Mouse (Mus musculus) left cerebral cortex, adult 9 months (tissue): ENCODE results near the gene Ninl.
A peak's percentile ranks its signal among the peaks of the same experiment; 100 is the strongest.
"Not testable (repeated sequence)": the region's sequence is repeated elsewhere in the genome, so short reads cannot be mapped to it uniquely, and the experiment has no call there.

ENCODE experiments used
- DNase-seq, 2 experiments: peaks; one replicate each; pipeline ENCODE4 v3.0.0; 2022; ENCODE audit warnings: low spot score in 2 of 2

The Ninl gene

GRCm38 (mm10) chr2:150950056-150950455 is 89.1 kb downstream of the Ninl start:
- DNase-seq: no peak

- DNase-seq: no peak
Observed at GRCm38 (mm10) chr2:150949652-150950051, 89.5 kb downstream of the Ninl start.

- no peak for DNase-seq
Observed at GRCm38 (mm10) chr2:150948786-150949185, 90.4 kb downstream of the Ninl start.

DNA sequence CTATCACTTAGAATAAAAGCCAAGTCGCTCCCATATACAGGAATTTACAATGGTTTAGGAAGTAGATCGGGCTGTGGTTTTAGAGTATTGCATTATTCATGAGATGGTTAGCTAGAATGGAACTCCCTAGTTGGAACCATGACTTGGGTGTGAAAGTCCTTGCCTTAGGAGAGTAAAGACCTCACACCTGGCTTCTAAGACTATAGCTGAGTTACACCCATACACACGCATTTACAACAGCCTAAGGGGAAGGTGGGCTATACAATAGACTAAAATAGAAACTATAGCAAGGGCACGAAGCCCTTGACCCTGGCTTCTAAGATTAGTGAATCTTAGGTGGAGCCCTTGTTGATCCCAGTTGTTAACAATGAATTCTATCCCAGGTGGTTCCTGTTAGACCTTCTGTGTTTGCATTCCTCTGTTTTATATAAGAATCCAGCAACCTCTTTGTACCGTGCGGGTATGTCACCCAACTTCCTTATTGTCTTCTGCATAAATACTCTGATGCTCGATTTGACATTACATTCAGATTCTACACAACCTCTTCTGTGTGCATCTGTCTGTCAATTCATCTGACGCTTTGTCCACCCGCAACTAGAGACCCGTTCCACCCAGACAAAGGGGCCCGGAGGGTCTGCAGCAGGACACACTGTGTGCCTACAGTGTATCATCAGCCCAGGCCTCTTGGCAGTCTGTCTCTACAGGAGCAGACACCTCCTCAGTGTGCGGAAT is 91.1 kb downstream of the Ninl start:
- not testable (repeated sequence) for DNase-seq

DNA sequence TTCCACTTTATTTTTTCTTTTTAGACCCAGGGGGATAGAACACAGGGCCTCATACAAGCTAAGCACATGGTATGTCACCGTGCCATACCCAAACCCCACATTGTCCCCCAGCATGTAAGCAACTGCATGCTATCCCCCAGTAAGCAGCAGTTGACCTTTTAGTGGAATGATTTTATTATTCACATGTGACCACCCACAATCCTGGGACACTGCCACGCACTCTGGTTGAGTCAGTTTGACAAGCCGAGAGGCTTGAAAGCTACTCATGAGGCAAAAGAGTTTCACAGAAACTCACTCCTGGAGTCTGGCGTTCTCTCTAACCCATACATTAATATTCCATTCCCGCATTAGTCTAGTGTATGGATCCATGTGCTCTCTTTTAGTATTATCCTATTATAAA is 91.8 kb downstream of the Ninl start:
- not testable (repeated sequence) for DNase-seq

- no peak for DNase-seq
Observed at GRCm38 (mm10) chr2:150944017-150944416, 95.2 kb downstream of the Ninl start.

GRCm38 (mm10) chr2:150934659-150935058 is 104.5 kb downstream of the Ninl start:
- no peak for DNase-seq

- DNase-seq: no peak
Observed at GRCm38 (mm10) chr2:150933482-150933881, 105.7 kb downstream of the Ninl start.

GRCm38 (mm10) chr2:150930806-150931205 is 108.4 kb downstream of the Ninl start:
- no peak for DNase-seq

GRCm38 (mm10) chr2:150929156-150929555 is 110.0 kb downstream of the Ninl start:
- DNase-seq: no peak

DNA sequence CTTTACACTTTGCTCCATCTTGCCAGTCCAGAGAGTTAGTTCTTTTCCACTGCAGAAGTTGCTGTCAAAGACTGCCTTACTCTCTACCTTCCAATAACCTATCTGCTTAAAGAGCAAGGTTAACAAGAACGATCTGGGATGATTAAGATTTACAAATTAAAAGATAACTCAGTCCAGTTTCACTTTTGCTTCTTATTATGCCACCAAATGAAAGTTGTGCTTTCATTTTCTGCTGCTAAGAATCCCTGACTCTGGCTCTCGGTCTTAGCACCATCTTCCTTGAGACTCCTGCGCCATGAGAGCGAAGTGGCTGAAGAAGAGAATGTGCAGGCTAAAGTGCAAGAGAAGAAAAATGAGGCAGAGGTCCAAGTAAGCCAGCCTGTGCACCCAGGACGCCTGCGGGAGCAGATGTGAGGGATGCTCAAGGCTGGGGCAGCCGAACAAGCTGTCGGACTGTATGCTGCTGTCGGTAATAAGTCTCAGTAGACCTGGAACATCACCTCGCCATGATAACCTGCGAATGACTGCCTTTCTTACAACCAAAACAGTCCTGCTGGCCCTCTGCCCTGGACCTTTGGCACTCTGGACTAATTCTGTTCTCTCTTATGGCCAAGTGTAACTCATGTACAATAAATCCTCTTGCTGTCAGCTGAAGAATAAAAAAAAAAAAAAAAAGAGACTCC is 112.0 kb downstream of the Ninl start:
- no peak for DNase-seq

- DNase-seq: no peak
Observed at GRCm38 (mm10) chr2:150923505-150923904, 115.7 kb downstream of the Ninl start.

DNA sequence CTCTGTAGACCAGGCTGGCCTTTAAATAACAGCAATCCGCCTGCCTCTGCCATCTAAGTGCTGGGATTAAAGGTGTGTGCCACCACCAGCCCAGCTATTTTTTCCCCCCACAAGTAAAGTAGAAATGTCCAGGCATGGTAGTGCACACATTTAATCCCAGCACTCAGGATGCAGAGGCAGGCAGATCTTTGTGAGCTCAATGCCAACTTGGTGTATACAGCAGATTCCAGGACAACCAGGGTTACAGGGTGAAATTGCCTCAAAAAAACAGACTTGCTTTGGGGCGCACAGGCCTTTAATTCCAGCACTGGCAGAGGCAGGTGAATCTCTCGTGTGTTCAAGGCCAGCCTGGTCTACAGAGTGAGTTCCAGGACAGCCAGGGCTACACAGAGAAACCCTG is 116.2 kb downstream of the Ninl start:
- DNase-seq: no peak

DNA sequence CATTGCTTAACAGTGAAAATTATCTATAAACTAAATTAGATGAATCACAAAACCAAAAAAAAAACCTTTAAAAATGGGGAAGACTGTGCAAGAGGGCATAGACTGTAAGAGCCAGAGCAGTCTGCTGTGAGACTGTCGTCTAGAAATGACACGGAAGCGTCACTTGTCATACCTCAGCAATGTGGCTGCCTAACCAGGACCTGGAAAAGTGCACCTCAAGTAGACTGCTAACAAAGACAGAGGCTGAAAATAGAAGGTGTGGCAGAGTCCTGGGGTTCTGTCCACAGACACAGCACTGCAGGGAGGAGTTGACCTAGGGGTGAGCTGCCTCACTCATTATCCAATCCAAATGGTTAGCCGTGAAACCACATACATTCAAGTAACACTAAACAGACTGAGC is 117.0 kb downstream of the Ninl start:
- DNase-seq: no peak

DNA sequence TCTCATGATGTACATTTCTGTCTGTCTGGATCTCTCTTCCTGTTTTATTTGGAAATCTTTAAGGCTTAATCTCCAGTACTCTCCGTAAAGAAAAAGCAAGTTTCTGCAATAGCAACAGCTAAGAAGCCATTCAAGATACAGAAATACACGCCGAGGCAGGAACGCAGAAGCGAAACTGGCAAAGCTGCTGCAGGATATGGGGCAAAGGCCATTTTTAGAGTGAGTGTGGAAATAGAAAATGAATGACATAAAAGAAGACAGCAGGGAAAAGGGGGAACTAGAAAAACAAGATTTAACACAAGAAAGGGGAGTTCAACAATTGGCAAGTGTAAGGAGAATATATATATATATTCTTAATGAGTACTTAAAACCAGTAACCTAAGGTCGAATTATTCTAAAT is 117.5 kb downstream of the Ninl start:
- no peak for DNase-seq

- no peak for DNase-seq
Observed at GRCm38 (mm10) chr2:150920543-150920942, 118.6 kb downstream of the Ninl start.

DNA sequence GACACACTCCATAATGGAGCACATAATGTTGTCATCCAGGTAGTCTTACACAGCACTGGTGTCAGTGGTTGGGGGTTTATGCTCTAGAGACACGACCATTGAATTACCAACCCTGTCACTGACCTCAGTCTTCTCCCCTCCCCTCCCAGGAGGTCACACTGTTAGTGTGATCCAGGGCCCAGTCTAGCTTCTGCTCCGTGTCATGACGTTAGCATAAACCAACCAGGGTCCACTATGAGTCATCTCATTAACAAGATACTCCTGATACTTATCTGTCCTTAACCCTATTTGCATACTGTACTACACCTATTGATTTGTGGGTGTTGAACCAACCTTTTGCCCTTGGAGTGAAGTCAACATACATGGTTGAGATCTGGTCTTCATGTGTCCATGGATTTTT is 120.5 kb downstream of the Ninl start:
- DNase-seq: no peak

DNA sequence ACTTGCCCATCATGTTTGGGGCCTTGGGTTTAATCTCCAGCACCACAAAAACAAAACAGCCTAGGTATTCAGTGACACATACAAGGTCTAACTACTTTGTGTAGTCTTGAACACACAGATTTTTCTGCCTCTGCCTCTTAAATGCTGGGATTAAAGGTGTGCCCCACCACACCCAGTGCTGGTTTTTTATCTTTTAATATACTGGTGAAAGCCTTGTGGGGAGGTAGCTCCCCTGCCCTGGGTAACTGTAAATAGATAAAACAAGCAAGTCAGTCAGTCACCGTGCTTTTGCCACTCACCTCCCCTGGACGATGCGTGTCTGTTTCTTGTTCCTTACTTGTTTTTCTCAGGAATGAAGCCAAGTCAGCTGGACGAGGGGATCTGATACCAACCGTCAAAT is 123.4 kb downstream of the Ninl start:
- DNase-seq: no peak

- DNase-seq: no peak
Observed at GRCm38 (mm10) chr2:150914781-150915515, 124.2 kb downstream of the Ninl start.

DNA sequence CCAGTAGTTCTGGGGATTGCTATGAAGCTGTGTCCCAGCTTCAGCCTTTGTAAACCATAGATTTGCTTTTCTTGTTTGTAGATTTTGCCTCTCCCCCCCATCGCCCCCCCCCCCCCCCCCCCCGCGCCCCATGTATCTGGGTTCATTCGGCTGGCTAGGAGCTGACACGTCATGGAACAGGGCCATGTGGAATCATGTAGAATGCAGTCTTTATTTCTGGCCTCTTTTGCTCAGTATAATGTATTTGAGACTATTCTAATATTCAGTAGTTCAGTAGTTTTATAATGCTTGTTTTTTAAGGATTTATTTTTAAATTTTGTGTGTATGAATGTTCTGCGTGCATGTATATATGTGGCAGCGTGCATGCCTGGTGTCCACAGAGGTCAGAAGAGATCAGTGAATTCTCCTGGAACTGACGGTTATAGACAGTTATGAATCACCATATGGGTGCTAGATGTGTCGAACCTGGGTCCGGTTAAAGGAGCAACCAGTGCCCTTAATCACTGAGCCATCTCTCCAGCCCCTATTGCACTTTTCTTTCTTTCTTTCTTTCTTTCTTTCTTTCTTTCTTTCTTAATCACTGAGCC is 128.8 kb downstream of the Ninl start:
- DNase-seq: no peak

- peak; percentile 70 to 84 for DNase-seq
Observed at GRCm38 (mm10) chr2:150909429-150910039, 129.6 kb downstream of the Ninl start.

DNA sequence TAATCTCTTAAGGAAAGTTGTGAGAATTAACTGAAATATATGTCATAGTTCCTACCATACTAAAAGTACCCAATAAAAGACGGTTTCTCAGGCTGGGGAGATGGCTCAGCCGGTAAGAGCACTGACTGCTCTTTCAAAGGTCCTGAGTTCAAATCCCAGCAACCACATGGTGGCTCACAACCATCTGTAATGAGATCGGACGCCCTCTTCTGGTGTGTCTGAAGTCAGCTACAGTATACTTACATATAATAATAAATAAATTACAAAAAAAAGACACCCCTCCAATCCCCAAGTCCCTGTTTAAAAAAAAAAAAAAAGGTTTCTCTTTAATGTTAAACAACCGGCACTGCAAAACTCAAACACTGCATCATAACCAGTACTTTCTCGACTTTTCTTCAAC is 130.3 kb downstream of the Ninl start:
- not testable (repeated sequence) for DNase-seq
